ENCODE assay signal across 18 mouse cellular contexts in the genomic region with DNA sequence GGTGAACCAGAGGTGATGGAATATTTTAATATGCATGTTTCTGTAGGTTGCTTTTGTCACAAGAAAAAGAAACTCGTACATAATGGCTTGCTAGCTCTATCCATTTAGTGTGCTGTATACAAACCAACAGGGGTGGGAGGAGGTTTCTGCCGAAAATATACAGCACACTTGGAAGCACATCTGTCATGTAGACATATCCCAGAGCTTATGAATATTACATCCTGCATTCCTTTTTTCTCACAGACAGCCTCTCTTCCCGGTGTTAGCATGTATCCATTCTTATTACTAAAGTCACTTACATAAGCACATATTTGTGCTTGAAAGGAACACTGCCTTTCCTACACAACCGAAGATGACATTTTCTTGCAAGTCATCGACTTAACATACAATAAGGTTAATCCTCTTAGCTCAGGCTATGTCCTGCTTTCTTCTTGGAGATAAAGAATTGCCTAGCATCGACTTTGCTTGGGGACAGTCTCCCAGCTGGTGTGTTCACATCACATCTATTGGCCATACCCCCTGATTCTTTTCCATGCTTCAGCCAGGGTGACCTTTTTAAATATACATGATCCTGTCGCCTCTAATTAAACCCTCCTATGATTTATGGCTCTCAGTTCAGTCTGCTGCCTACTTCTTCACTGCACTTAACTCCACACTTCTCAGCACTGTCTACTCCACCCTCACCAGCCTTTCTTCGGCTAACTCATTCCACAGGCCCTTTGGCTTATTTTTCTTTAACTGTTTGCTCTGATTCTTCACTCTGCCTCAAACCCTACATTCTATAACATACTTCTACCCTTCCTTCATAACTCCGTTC. TPM values are rescaled to one million over a fixed set of nuclear protein-coding genes. Genes with fewer than 3 reads are reported as not detected.
DNase-seq lines count a peak whose midpoint lies in the region; ATAC-seq lines count a peak whose summit lies in the region.
"Had no signal": no experiment of that assay in that cellular context is flagged by ENCODE, and none has a peak within 500 bp of the region (broad histone marks: within the 10 kb centered on the region; RNA-seq: fewer than 3 reads in every experiment).

No protein-coding gene starts in this region.

- H3K4me3 ChIP-seq in forebrain, embryonic 16.5 days (replicated peaks; ENCODE audit: low read length): no peak overlapping the region
- H3K4me3 ChIP-seq in forebrain, embryonic 13.5 days: no peak overlapping the region
- no peak overlapping the region for H3K4me3 ChIP-seq in midbrain, embryonic 13.5 days (replicated peaks)
- no peak overlapping the region for H3K4me3 ChIP-seq in midbrain, embryonic 11.5 days (ENCODE audit: low read depth, low read length)
- H3K4me3 ChIP-seq: erythroblast, embryonic 14.5 days; liver, embryonic 13.5 days; lung, embryonic 15.5 days had no signal

- DNase-seq in midbrain, embryonic 11.5 days (ENCODE audit: low spot score, missing footprints): no peak
- peak; percentile 20 for DNase-seq in mesoderm, embryonic 11.5 days (ENCODE audit: low read depth, low spot score)
- peak; percentile 41 for DNase-seq in retina, postnatal 1 day
- DNase-seq in cerebellum, postnatal 10 days: no peak
- DNase-seq in left cerebral cortex, adult 8-10 months (ENCODE audit: low spot score in 2 of 2): no peak
- DNase-seq: cerebellum, postnatal 25 days; gastrocnemius, postnatal 10 days; heart, postnatal 14 days; liver, embryonic 13.5 days; right cerebral cortex, postnatal 14 days; thymus, postnatal 14 days had no signal

- H3K27ac ChIP-seq in forebrain, embryonic 16.5 days (ENCODE audit: low read length): no peak overlapping the region
- no peak overlapping the region for H3K27ac ChIP-seq in forebrain, embryonic 13.5 days
- H3K27ac ChIP-seq in midbrain, embryonic 13.5 days: peak overlapping the region; percentile 76
- H3K27ac ChIP-seq in midbrain, embryonic 11.5 days (ENCODE audit: low read depth, low read length): no peak overlapping the region
- H3K27ac ChIP-seq: liver, embryonic 13.5 days; lung, embryonic 15.5 days; macrophage had no signal

- ATAC-seq in forebrain, embryonic 16.5 days: 0 out of 2 replicates have a peak, but pooled peaks have one; percentile 36
- no peak for ATAC-seq in forebrain, embryonic 13.5 days
- ATAC-seq in midbrain, embryonic 13.5 days: peak; percentile 73
- ATAC-seq in midbrain, embryonic 11.5 days (ENCODE audit: low FRiP score): no peak
- ATAC-seq: intestine, embryonic 16.5 days had no signal

- no peaks in the 10 kb centered on the region for H3K36me3 ChIP-seq in forebrain, embryonic 16.5 days (ENCODE audit: control insufficient read depth, insufficient read depth)
- H3K36me3 ChIP-seq in forebrain, embryonic 13.5 days (ENCODE audit: poor library complexity, severe bottlenecking): no peaks in the 10 kb centered on the region
- H3K36me3 ChIP-seq in midbrain, embryonic 13.5 days: no peaks in the 10 kb centered on the region
- no peaks in the 10 kb centered on the region for H3K36me3 ChIP-seq in midbrain, embryonic 11.5 days (ENCODE audit: control insufficient read depth, insufficient read depth, low read length)
- H3K36me3 ChIP-seq: liver, embryonic 13.5 days; lung, embryonic 15.5 days had no signal

- no peak overlapping the region for H3K9ac ChIP-seq in forebrain, embryonic 16.5 days (replicated peaks; ENCODE audit: low read depth, low read length)
- no peak overlapping the region for H3K9ac ChIP-seq in forebrain, embryonic 13.5 days
- no peak overlapping the region for H3K9ac ChIP-seq in midbrain, embryonic 13.5 days (replicated peaks)
- no peak overlapping the region for H3K9ac ChIP-seq in midbrain, embryonic 11.5 days (ENCODE audit: low read length)
- H3K9ac ChIP-seq: liver, embryonic 13.5 days; lung, embryonic 15.5 days had no signal

- H3K4me2 ChIP-seq in forebrain, embryonic 16.5 days (ENCODE audit: low read length): no peak overlapping the region
- no peak overlapping the region for H3K4me2 ChIP-seq in forebrain, embryonic 13.5 days
- no peak overlapping the region for H3K4me2 ChIP-seq in midbrain, embryonic 13.5 days (replicated peaks)
- H3K4me2 ChIP-seq in midbrain, embryonic 11.5 days: no peak overlapping the region
- H3K4me2 ChIP-seq: liver, embryonic 13.5 days; lung, embryonic 15.5 days had no signal

- no peaks in the 10 kb centered on the region for H3K4me1 ChIP-seq in forebrain, embryonic 16.5 days (replicated peaks; ENCODE audit: control insufficient read depth, insufficient read depth, low read length)
- no peaks in the 10 kb centered on the region for H3K4me1 ChIP-seq in forebrain, embryonic 13.5 days
- H3K4me1 ChIP-seq in midbrain, embryonic 13.5 days (replicated peaks): peaks cover 13% of the 10 kb centered on the region
- H3K4me1 ChIP-seq in midbrain, embryonic 11.5 days (ENCODE audit: control insufficient read depth, insufficient read depth, low read length): 0 out of 2 replicates have a peak, but pooled peaks cover 2% of the 10 kb centered on the region
- H3K4me1 ChIP-seq: liver, embryonic 13.5 days had no signal

- WGBS in forebrain, embryonic 16.5 days: 73% methylated on average over 9 of the region's 9 CpGs
- WGBS in forebrain, embryonic 13.5 days: 70% methylated on average over 9 of the region's 9 CpGs
- WGBS in midbrain, embryonic 13.5 days: 39% methylated on average over 9 of the region's 9 CpGs
- WGBS in midbrain, embryonic 11.5 days: 46% methylated on average over 9 of the region's 9 CpGs

- no peaks in the 10 kb centered on the region for H3K27me3 ChIP-seq in forebrain, embryonic 16.5 days (replicated peaks; ENCODE audit: control insufficient read depth, insufficient read depth, low read length)
- no peaks in the 10 kb centered on the region for H3K27me3 ChIP-seq in forebrain, embryonic 13.5 days
- no peaks in the 10 kb centered on the region for H3K27me3 ChIP-seq in midbrain, embryonic 13.5 days
- H3K27me3 ChIP-seq in midbrain, embryonic 11.5 days (ENCODE audit: control insufficient read depth, insufficient read depth, low read length): no peaks in the 10 kb centered on the region
- H3K27me3 ChIP-seq: liver, embryonic 13.5 days; lung, embryonic 15.5 days had no signal

- H3K9me3 ChIP-seq in forebrain, embryonic 16.5 days (ENCODE audit: control insufficient read depth, low read length): no peaks in the 10 kb centered on the region
- H3K9me3 ChIP-seq in forebrain, embryonic 13.5 days (replicated peaks): no peaks in the 10 kb centered on the region
- no peaks in the 10 kb centered on the region for H3K9me3 ChIP-seq in midbrain, embryonic 13.5 days
- no peaks in the 10 kb centered on the region for H3K9me3 ChIP-seq in midbrain, embryonic 11.5 days (ENCODE audit: control insufficient read depth, low read length)
- H3K9me3 ChIP-seq: liver, embryonic 13.5 days; lung, embryonic 15.5 days had no signal

RNA-seq across cellular contexts. Expression of gene Ndufb4, which starts 9.6 kb away (rescaled TPM):
- polyA plus RNA-seq in forebrain, embryonic 16.5 days (2015; fragmentation: Nextera tagmentation; extraction: Ambion mirVana): 49.6 and 68.2 TPM in 2 replicates
- polyA plus RNA-seq in forebrain, embryonic 13.5 days (2015; fragmentation: Nextera tagmentation; extraction: Ambion mirVana): 59.4 and 75.9 TPM in 2 replicates
- polyA plus RNA-seq in midbrain, embryonic 13.5 days (2015; fragmentation: Nextera tagmentation; extraction: Ambion mirVana): 58.4 and 58.8 TPM in 2 replicates
- polyA plus RNA-seq in midbrain, embryonic 11.5 days (2014; fragmentation: Nextera tagmentation; extraction: Ambion mirVana): 65.1 and 66.0 TPM in 2 replicates
- 10 to 100 TPM; 62.1 to 83.1 (median 75.9) TPM for total RNA-seq in left cerebral cortex, adult 8-10 months (2022)

Comparison
In these comparisons a context has a peak if more than half of its experiments do, and no peak if none do; other contexts are left out.
1. ATAC-seq: peak in forebrain, embryonic 16.5 days (single experiment) and midbrain, embryonic 13.5 days (single experiment); none in forebrain, embryonic 13.5 days (single experiment) and midbrain, embryonic 11.5 days (single experiment).
2. DNase-seq: peak in mesoderm, embryonic 11.5 days (single experiment) and retina, postnatal 1 day (single experiment); none in midbrain, embryonic 11.5 days (single experiment), cerebellum, postnatal 10 days (0 of 2) and left cerebral cortex, adult 8-10 months (0 of 2).